Mouse (Mus musculus): ENCODE measurements around the gene Ptma. TPM values are rescaled to one million over a fixed set of nuclear protein-coding genes. Genes with fewer than 3 reads are reported as not detected.

Ptma gene
- polyA plus RNA-seq, 1 experiment from 2014 or later: 3,592 TPM

DNA sequence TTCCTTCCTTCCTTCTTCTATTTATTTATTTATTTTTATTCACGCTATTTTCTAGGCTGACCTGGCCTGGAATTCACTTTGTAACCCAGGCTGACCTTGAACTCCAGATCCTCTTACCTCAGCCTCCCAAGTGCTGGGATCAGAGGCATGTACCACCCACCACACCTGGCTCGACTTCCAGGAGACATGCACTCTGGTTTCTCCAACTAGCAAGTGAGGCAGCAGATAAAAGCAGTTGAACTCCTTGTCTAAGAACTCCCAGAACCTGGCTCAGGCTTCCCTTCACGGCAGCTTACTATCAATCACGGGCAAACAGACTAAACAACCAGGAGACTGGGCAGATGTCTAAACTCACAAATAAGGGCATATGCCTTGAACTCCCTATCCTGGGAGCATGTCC lies 25.8 kb upstream of the Ptma start:
- H3K27me3 ChIP-seq (replicated peaks; ENCODE audit: low read depth, poor library complexity, severe bottlenecking): no peaks in the 10 kb centered on the region
- H3K27ac ChIP-seq (replicated peaks): peak overlapping the region; percentile 99; the same call in 1 of the 2 replicates
- H3K9me3 ChIP-seq: no peaks in the 10 kb centered on the region
- peaks cover 69% of the 10 kb centered on the region for H3K4me1 ChIP-seq
- H3K36me3 ChIP-seq (replicated peaks): no peaks in the 10 kb centered on the region
- no peak for DNase-seq (ENCODE audit: low spot score)
- 76% methylated on average over 4 of the region's 4 CpGs for WGBS
- H3K4me3 ChIP-seq: no peak overlapping the region

DNA sequence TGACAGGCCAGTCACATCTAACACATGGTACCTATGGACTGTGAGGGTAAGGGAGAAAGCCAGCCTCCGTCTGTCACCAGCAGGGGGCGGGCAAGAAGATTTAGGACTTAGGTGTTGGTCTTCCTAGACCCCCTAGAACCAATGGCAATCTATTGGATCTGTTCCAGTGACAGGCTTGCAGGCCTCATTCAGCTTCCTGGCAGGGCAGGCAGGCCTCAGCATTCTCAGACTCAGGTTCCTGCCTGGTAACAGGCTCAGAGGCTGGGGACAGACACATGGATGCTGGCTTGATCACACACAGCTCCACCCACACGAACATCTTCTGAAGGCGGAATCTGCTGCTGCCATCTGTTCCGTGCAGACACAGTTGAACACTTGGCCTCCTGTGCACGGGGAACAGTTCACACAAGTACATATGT lies 25.4 kb upstream of the Ptma start:
- peaks cover 73% of the 10 kb centered on the region for H3K4me1 ChIP-seq
- no peaks in the 10 kb centered on the region for H3K36me3 ChIP-seq (replicated peaks)
- no peak overlapping the region for H3K4me3 ChIP-seq
- peak; percentile 81 for DNase-seq (ENCODE audit: low spot score)
- H3K27me3 ChIP-seq (replicated peaks; ENCODE audit: low read depth, poor library complexity, severe bottlenecking): no peaks in the 10 kb centered on the region
- peak overlapping the region; percentile 99 for H3K27ac ChIP-seq (replicated peaks)
- H3K9me3 ChIP-seq: no peaks in the 10 kb centered on the region
- 37% methylated on average over 6 of the region's 6 CpGs for WGBS

DNA sequence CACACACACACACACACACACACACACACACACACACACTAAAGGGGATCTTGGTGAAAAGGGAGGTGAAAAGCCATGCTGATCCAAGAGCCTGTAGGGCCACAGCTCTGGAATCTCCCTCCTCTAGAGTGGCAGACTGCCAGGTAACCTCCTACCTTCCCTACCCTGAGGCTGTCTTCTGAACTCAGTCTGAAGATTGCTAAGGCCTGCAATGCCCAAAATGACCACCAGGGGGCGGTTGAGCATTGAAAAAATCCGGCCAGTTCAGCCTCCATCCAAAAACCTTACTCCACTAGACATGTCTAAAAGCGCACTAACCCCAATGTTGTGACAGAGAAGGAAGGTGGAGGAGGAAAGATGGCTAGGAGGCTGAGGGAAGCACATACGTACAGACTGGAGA lies 25.0 kb upstream of the Ptma start:
- peak; percentile 92 for DNase-seq (ENCODE audit: low spot score)
- Histone ChIP-seq H3K27ac (replicated peaks) (peak overlapping the region; percentile 99), H3K4me1 (peaks cover 77% of the 10 kb centered on the region), H3K36me3 (replicated peaks) (no peaks in the 10 kb centered on the region), H3K27me3 (replicated peaks; ENCODE audit: low read depth, poor library complexity, severe bottlenecking) (no peaks in the 10 kb centered on the region), H3K4me3 (peak overlapping the region; percentile 59), H3K9me3 (no peaks in the 10 kb centered on the region)
- 2% methylated on average over 4 of the region's 4 CpGs for WGBS

DNA sequence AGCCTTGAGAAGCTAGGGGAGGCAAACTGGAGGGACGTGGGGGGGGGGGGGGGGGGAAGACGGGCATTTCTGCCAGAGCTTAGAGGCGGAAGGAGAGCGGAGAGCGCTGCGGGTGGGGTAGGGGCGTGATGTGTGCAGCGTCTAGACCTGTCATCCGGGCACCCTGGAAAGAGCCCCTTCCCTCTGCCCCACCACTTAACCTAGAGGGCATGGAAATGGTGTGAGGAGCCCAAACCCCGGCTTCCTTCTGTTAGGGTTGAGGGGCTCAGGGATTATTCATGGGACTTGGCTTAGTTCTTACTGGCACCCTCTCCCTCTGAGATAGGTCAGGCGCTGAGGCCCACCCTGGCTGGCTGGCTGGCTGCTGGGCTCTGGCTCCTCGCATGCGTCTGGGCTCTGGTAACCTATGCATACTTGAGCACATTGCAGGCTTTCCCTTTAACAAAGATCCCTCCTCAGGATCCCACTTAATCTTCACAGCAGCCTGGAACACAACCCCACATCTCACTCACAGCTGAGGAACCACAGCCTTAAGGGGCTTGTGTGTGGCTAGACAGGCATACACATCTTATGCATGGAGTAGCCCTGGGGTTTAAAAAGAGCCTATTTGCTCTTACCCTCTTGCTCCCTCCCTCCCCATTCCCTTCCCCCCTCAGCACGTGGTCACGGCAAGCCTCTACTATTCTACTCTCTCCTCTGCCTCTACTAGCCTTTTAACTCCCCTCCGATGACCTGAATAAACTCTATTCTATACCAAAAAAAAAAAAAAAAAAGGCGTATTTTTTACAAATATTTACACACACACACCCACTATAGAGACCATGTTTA lies 24.1 kb upstream of the Ptma start:
- Histone ChIP-seq H3K27ac (replicated peaks) (peak overlapping the region; percentile 99), H3K27me3 (replicated peaks; ENCODE audit: low read depth, poor library complexity, severe bottlenecking) (no peaks in the 10 kb centered on the region), H3K9me3 (no peaks in the 10 kb centered on the region), H3K4me3 (peak overlapping the region; percentile 59), H3K36me3 (replicated peaks) (no peaks in the 10 kb centered on the region), H3K4me1 (peaks cover 79% of the 10 kb centered on the region)
- WGBS: 15% methylated on average over 17 of the region's 17 CpGs
- peak; percentile 57 for DNase-seq (ENCODE audit: low spot score)

DNA sequence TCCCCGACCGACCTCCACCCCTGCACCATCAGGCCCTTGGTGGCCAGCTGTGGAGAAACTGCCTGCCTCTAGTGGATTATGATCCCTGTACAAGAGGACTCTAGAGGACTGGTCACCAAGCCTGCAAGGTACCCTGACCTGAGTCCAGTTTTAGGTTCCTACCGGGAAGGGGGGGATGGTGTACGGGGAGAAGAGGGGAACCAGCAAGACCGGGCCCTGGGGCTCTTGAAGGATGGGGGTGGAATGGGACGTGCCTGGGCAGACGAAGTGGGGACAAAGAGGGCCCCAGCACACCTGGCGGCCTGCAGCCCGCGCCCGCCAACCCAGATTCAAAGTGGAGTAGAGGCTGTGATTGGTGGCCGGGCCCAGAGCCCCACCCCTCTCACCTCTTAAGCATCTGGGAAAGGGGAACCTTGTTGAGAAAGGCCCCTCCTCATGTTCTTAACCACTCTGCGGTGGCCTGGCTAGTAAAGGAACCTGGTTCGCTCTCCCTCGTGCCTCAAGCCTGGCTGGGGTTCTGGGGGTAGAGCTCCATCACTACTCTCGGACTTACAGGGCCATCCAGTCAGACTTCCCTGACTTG lies 23.3 kb upstream of the Ptma start:
- peak; percentile 90 for DNase-seq (ENCODE audit: low spot score)
- Histone ChIP-seq H3K27ac (replicated peaks) (peak overlapping the region; percentile 99), H3K27me3 (replicated peaks; ENCODE audit: low read depth, poor library complexity, severe bottlenecking) (no peaks in the 10 kb centered on the region), H3K4me1 (peaks cover 75% of the 10 kb centered on the region), H3K36me3 (replicated peaks) (no peaks in the 10 kb centered on the region), H3K9me3 (no peaks in the 10 kb centered on the region), H3K4me3 (peak overlapping the region; percentile 59)
- 6% methylated on average over 16 of the region's 16 CpGs for WGBS

DNA sequence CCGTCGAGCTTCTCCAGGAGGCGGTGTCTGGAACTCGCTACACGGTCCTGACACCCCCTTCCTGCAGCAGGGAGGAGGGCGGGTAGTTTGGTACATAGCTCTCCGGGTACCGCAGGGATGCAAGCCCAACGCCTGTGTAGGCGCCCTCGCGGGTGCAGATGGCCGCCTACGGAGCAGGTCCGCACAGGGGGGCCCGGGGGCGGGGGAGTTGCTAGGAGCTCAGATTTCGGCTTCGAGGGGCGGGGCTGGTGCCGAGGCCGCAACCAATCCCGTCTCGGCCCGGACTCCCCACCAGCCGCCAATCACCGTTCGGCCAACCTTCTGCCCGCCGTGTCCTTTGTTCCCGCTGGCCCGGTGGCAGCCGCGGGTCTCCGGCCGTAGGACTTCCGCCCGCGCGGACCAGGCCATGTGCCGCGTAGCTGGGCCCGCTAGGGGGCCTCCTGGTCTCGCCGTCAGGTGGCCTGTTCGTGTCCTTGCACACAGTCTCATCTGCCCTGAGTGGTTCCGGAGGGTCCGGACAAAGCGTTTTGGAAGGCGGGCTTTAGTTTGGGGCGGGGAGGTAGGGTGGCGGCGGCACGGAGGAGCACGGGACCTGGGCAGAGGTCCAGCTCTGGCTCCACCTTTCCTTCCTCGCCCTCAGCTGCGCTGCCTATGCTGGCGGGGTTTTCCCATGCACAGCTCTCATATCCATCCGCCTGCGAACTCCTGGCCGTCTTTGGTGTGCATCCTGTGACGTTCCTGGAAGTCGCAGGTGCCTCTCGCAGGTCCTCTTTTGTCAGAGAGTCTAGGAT lies 22.4 kb upstream of the Ptma start:
- Histone ChIP-seq H3K4me3 (peak overlapping the region; percentile 59), H3K27me3 (replicated peaks; ENCODE audit: low read depth, poor library complexity, severe bottlenecking) (no peaks in the 10 kb centered on the region), H3K27ac (replicated peaks) (peak overlapping the region; percentile 99), H3K9me3 (no peaks in the 10 kb centered on the region), H3K36me3 (replicated peaks) (no peaks in the 10 kb centered on the region), H3K4me1 (peaks cover 70% of the 10 kb centered on the region)
- peak; percentile 99 for DNase-seq (ENCODE audit: low spot score)
- WGBS: under 1% methylated on average over 64 of the region's 64 CpGs

DNA sequence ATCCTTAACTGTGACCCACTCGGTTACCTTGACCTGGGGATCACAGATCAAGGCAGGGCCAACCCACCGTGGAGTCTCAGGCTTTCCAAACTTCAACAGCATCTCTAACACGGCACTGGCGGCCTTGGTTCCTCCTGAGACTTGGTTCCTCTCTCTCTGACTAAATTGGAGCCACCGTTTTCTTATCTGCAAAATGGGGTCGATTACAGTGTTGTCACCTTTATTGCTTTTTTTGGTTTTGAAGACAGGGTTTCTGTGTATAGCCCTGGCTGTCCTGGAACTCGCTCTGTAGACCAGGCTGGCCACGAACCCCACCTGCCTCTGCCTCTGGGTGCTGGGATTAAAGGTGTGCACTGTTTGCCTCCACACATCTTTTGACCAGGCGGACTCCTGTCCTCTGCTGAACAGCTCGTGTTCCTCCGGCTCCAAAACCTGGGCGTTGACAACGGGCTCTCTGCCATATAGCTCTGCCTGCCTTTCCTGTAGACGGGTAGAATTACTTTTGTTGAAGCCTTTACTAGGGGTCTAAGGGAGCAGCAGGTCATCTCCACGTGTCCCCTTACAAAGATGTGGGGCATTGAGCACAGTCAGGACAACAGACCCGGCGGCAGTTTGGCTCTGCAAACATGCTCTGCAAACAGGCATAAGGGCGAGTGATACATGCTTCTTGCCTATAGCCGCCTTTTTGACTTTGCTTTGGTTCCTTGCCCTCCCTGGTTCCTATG lies 21.7 kb upstream of the Ptma start:
- H3K27ac ChIP-seq (replicated peaks): peak overlapping the region; percentile 99
- H3K4me3 ChIP-seq: peak overlapping the region; percentile 59
- H3K36me3 ChIP-seq (replicated peaks): no peaks in the 10 kb centered on the region
- no peaks in the 10 kb centered on the region for H3K27me3 ChIP-seq (replicated peaks; ENCODE audit: low read depth, poor library complexity, severe bottlenecking)
- peak; percentile 53 for DNase-seq (ENCODE audit: low spot score)
- 18% methylated on average over 19 of the region's 19 CpGs for WGBS
- H3K4me1 ChIP-seq: peaks cover 74% of the 10 kb centered on the region
- no peaks in the 10 kb centered on the region for H3K9me3 ChIP-seq

DNA sequence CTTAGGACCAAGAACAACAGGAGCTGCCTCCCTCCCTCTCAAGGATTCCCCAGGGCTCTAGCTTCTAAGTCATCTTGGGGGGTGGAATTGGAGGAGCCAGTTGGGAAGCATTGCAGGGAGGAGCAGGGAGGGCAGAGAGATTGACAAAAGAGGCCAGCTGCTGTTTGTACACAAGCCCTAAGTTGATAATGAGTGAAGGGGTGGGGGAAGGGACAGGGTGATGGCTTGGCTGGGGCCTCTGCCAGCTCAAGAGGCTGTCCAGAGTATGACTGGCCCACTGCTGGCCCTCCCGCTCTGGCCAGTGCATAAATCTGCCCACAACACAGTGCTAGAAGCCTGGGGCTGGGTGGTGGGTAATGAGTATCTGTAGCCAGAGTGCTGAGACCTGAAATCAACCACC lies 21.1 kb upstream of the Ptma start:
- Histone ChIP-seq H3K36me3 (replicated peaks) (no peaks in the 10 kb centered on the region), H3K4me3 (peak overlapping the region; percentile 59)
- DNase-seq (ENCODE audit: low spot score): peak; percentile 49

DNA sequence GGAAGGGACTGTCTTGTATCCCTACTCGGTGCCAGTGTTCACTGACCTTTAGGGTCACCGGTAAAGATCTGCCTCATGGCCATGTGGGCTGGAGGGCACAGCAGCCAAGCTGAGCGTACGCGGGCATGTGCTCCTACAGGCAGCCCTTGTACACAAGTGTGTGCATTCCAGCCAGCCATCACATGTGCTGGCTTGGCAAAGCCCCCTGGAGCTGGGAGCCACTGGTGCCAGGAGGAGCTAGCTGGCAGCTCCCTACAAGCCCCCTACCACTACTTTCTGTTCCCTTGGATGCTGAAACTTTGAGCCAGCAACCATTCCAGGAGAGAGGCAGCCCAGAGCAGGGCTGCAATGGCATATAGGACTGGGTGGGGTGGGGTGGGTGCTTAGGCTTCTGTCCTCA lies 20.1 kb upstream of the Ptma start:
- Histone ChIP-seq H3K36me3 (replicated peaks) (no peaks in the 10 kb centered on the region), H3K4me1 (peaks cover 74% of the 10 kb centered on the region)
- WGBS: 84% methylated on average over 5 of the region's 5 CpGs

More for the DNA sequence above, 21.1 kb upstream of the Ptma start:
- H3K27me3 ChIP-seq (replicated peaks; ENCODE audit: low read depth, poor library complexity, severe bottlenecking): no peaks in the 10 kb centered on the region
- WGBS: 72% methylated on average over 1 of the region's 1 CpGs
- H3K27ac ChIP-seq (replicated peaks): peak overlapping the region; percentile 99
- peaks cover 73% of the 10 kb centered on the region for H3K4me1 ChIP-seq
- H3K9me3 ChIP-seq: no peaks in the 10 kb centered on the region

DNA sequence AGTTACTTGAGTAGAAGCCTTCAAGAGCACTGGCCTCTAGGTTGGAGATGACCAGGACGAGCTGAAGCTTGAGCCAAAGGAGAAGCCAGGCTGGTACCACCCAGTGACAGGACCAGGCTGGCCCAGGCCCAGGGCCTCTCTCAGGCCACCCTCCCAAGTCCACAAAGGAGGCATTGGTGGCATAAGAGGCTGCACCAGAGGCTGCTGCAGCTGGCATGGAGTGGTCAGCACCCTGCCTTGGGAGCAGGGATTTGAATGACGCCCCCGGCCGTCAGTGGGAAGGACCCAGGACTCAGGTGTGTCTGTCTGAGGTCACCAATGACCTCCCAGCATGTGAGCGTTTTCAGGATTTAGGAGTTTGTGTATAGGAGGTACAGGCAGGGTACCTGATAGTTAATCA lies 18.7 kb upstream of the Ptma start:
- H3K36me3 ChIP-seq (replicated peaks): no peaks in the 10 kb centered on the region
- 86% methylated on average over 5 of the region's 5 CpGs for WGBS
- peaks cover 72% of the 10 kb centered on the region for H3K4me1 ChIP-seq
- DNase-seq (ENCODE audit: low spot score): no peak
- H3K9me3 ChIP-seq: no peaks in the 10 kb centered on the region
- peak overlapping the region; percentile 57; the same call in 1 of the 2 replicates for H3K27ac ChIP-seq (replicated peaks)
- H3K27me3 ChIP-seq (replicated peaks; ENCODE audit: low read depth, poor library complexity, severe bottlenecking): no peaks in the 10 kb centered on the region
- H3K4me3 ChIP-seq: no peak overlapping the region

More for the DNA sequence above, 20.1 kb upstream of the Ptma start:
- Histone ChIP-seq H3K27me3 (replicated peaks; ENCODE audit: low read depth, poor library complexity, severe bottlenecking) (no peaks in the 10 kb centered on the region), H3K9me3 (no peaks in the 10 kb centered on the region), H3K27ac (replicated peaks) (peak overlapping the region; percentile 99), H3K4me3 (no peak overlapping the region)
- no peak for DNase-seq (ENCODE audit: low spot score)

DNA sequence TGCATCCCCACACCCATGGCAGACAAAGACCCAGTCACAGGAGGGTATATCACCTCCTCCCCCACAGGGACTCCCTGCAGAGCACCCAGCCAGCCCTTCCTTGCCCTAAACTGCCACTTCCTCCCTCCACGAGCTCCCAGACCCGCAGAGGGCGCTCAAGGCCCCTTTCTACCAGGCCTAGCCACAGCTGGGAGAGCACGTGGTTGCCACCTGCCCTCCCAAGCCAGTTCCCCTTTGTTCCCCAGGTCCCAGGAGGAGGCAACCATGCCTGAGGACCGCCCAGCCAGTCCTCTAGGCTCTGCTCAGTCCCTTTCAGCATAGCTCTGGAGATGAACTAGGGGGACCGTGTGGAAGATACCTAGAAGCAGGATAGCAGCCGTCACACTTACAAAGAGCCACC lies 17.1 kb upstream of the Ptma start:
- H3K4me1 ChIP-seq: peaks cover 59% of the 10 kb centered on the region

DNA sequence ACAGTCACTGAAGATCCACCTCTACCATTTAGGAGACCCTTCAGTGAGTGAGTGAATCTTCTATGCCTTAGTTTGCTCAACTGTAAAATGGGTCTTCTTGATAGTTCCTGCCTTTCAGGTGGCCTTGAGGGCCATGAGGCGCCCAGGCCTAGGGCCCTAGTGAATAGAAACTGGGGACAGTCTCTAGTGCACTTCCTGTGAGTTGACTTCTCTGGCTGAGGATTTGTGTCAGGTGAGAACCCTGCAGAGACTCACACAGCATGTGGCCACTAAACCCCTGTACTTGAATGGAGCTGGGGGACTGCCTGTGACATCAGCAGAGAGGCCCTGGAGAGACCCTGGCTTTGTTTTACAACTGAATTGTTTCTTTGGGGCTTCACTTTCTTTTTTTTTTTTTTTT lies 16.3 kb upstream of the Ptma start:
- no peaks in the 10 kb centered on the region for H3K36me3 ChIP-seq (replicated peaks)
- H3K9me3 ChIP-seq: no peaks in the 10 kb centered on the region
- no peak for DNase-seq (ENCODE audit: low spot score)
- H3K27ac ChIP-seq (replicated peaks): peak overlapping the region; percentile 91
- peaks cover 51% of the 10 kb centered on the region for H3K4me1 ChIP-seq
- H3K4me3 ChIP-seq: no peak overlapping the region
- H3K27me3 ChIP-seq (replicated peaks; ENCODE audit: low read depth, poor library complexity, severe bottlenecking): no peaks in the 10 kb centered on the region
- 93% methylated on average over 1 of the region's 1 CpGs for WGBS

More for the DNA sequence above, 17.1 kb upstream of the Ptma start:
- Histone ChIP-seq H3K27ac (replicated peaks) (peak overlapping the region; percentile 91), H3K27me3 (replicated peaks; ENCODE audit: low read depth, poor library complexity, severe bottlenecking) (no peaks in the 10 kb centered on the region), H3K36me3 (replicated peaks) (no peaks in the 10 kb centered on the region), H3K9me3 (no peaks in the 10 kb centered on the region), H3K4me3 (0 out of 2 replicates have a peak overlapping the region, but pooled peaks have one; percentile 25)
- peak; percentile 93 for DNase-seq (ENCODE audit: low spot score)
- 7% methylated on average over 7 of the region's 7 CpGs for WGBS
